Mouse (Mus musculus) ES-E14 (cell line): ENCODE measurements around the gene Mau2.

ENCODE experiments used
- HCFC1 ChIP-seq: IDR thresholded peaks from 2 replicates; pipeline ENCODE4 v1.6.1; 2012; ENCODE audit warnings: low read length, inconsistent platforms, borderline replicate concordance; ENCODE audit not compliant: insufficient read depth
- ZC3H11A ChIP-seq: IDR thresholded peaks from 2 replicates; pipeline ENCODE4 v1.6.1; 2012; ENCODE audit warnings: low read depth, mild to moderate bottlenecking, inconsistent platforms, low read length, borderline replicate concordance

- TF ChIP-seq HCFC1 = no peak
- TF ChIP-seq ZC3H11A = no peak
These were observed 64.1 kb downstream of the Mau2 start for GRCm38 (mm10) chr8:69978456-69978855.
